In the genomic region with DNA sequence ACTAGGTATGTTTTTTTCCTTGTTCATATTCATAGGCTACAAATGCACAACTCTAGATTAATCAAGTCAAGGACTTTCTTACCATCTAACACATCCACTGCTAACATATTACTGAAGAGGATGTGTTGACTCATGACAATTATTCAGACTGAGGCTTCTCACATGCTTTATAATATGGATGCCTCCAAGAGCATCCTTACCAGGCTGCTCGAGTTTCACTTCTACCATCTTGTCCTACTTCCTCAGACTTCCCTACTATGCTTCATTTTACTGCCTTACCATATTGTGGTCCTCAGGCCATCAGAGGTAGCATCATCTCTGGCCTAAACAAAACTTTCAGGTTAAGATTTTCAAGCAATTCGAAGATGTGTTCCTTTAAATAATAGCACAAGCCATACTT, we compare ENCODE assay signal across 25 mouse cellular contexts.
DNase-seq lines count a peak whose midpoint lies in the region; ATAC-seq and TF ChIP-seq lines count a peak whose summit lies in the region.
"Had no signal": no experiment of that assay in that cellular context is flagged by ENCODE, and none has a peak within 500 bp of the region (broad histone marks: within the 10 kb centered on the region; RNA-seq: fewer than 3 reads in every experiment).

No protein-coding gene starts in this region.

- intact Hi-C loops in heart, adult 2 months (cut with DNase I), result no loop called here

- peaks cover 26% of the 10 kb centered on the region; the same call in 1 of the 2 replicates for H3K4me1 ChIP-seq in heart, embryonic 13.5 days
- peaks cover 2% of the 10 kb centered on the region for H3K4me1 ChIP-seq in heart, adult 2 months (ENCODE audit: control insufficient read depth, insufficient read depth, low read length)
- H3K4me1 ChIP-seq in lung, embryonic 16.5 days (replicated peaks; ENCODE audit: control insufficient read depth, insufficient read depth, low read length), result peaks cover 8% of the 10 kb centered on the region
- H3K4me1 ChIP-seq: embryonic facial prominence, embryonic 12.5 days; embryonic facial prominence, embryonic 15.5 days; heart, embryonic 15.5 days had no signal

- TF ChIP-seq CTCF in heart, adult 2 months (IDR thresholded peaks at IDR 0.05), result no peak

- no peak overlapping the region for H3K9ac ChIP-seq in heart, embryonic 13.5 days
- H3K9ac ChIP-seq in heart, adult 2 months (ENCODE audit: low read depth, low read length), result no peak overlapping the region
- H3K9ac ChIP-seq in lung, embryonic 16.5 days (ENCODE audit: low read length), result no peak overlapping the region
- H3K9ac ChIP-seq: embryonic facial prominence, embryonic 12.5 days; embryonic facial prominence, embryonic 15.5 days; forebrain, postnatal 0 days; heart, embryonic 15.5 days; hindbrain, embryonic 14.5 days had no signal

- no peaks in the 10 kb centered on the region for H3K79me2 ChIP-seq in heart, adult 2 months (replicated peaks; ENCODE audit: control insufficient read depth, insufficient read depth, low read length)

- H3K4me3 ChIP-seq in heart, embryonic 13.5 days, result no peak overlapping the region
- no peak overlapping the region for H3K4me3 ChIP-seq in heart, adult 2 months
- no peak overlapping the region for H3K4me3 ChIP-seq in lung, embryonic 16.5 days (ENCODE audit: low read length)
- H3K4me3 ChIP-seq: embryonic facial prominence, embryonic 12.5 days; embryonic facial prominence, embryonic 15.5 days; gastrocnemius, adult 2 months; heart, embryonic 15.5 days had no signal

- no peak for TF ChIP-seq EP300 in heart, adult 2 months (IDR thresholded peaks at IDR 0.05; ENCODE audit: insufficient read depth, low read depth, low read length)

- TF ChIP-seq POLR2A in heart, adult 2 months (IDR thresholded peaks at IDR 0.05; ENCODE audit: insufficient read depth, low read depth, low read length), result no peak

- no peaks in the 10 kb centered on the region for H3K36me3 ChIP-seq in heart, embryonic 13.5 days
- H3K36me3 ChIP-seq in heart, adult 2 months (ENCODE audit: control insufficient read depth, insufficient read depth, low read length), result no peaks in the 10 kb centered on the region
- no peaks in the 10 kb centered on the region for H3K36me3 ChIP-seq in lung, embryonic 16.5 days (ENCODE audit: control insufficient read depth, insufficient read depth, low read length)
- H3K36me3 ChIP-seq: embryonic facial prominence, embryonic 12.5 days; embryonic facial prominence, embryonic 15.5 days; heart, embryonic 15.5 days had no signal

- DNase-seq in heart, adult 2 months, result no peak
- DNase-seq in lung, adult 18-20 months, result no peak
- DNase-seq in thymus, postnatal 14 days, result no peak
- DNase-seq: adrenal gland, postnatal 10 days; adrenal gland, postnatal 36 days; cerebellum, adult 18-20 months; cerebellum, adult 9-10 months; cerebellum, postnatal 14 days; forebrain, postnatal 0 days; gastrocnemius, adult 2 months; gastrocnemius, postnatal 14 days; heart, postnatal 10 days; heart, postnatal 4 days had no signal

- no peaks in the 10 kb centered on the region for H3K27me3 ChIP-seq in heart, embryonic 13.5 days (replicated peaks)
- no peaks in the 10 kb centered on the region for H3K27me3 ChIP-seq in heart, adult 2 months (ENCODE audit: control insufficient read depth, insufficient read depth, low read length)
- H3K27me3 ChIP-seq in lung, embryonic 16.5 days (ENCODE audit: control insufficient read depth, insufficient read depth, low read depth, low read length), result no peaks in the 10 kb centered on the region
- H3K27me3 ChIP-seq: embryonic facial prominence, embryonic 12.5 days; embryonic facial prominence, embryonic 15.5 days; heart, embryonic 15.5 days had no signal

- H3K27ac ChIP-seq in heart, embryonic 13.5 days (replicated peaks), result peak overlapping the region; percentile 12; the same call in 1 of the 2 replicates
- no peak overlapping the region for H3K27ac ChIP-seq in heart, adult 2 months
- H3K27ac ChIP-seq in lung, embryonic 16.5 days (ENCODE audit: low read length), result peak overlapping the region; percentile 26
- H3K27ac ChIP-seq: embryonic facial prominence, embryonic 12.5 days; embryonic facial prominence, embryonic 15.5 days; gastrocnemius, adult 2 months; hindbrain, embryonic 14.5 days; hindbrain, postnatal 0 days had no signal

- no peak for ATAC-seq in heart, embryonic 13.5 days (ENCODE audit: extremely low read depth, insufficient number of reproducible peaks, low FRiP score, low TSS enrichment)
- ATAC-seq in lung, embryonic 16.5 days (ENCODE audit: low read depth), result no peak
- ATAC-seq in megakaryocyte, adult 5-6 weeks (ENCODE audit: poor library complexity, severe bottlenecking), result peak; percentile 69
- ATAC-seq: activated CD4-positive, CD25-positive, alpha-beta regulatory T cell, adult 4 months; forebrain, embryonic 14.5 days; forebrain, postnatal 0 days; hindbrain, postnatal 0 days; inflammation-experienced regulatory T-cells, adult 6 months had no signal

- no peak overlapping the region for H3K4me2 ChIP-seq in heart, embryonic 13.5 days
- no peak overlapping the region for H3K4me2 ChIP-seq in lung, embryonic 16.5 days (ENCODE audit: low read depth, low read length)
- H3K4me2 ChIP-seq: embryonic facial prominence, embryonic 12.5 days; embryonic facial prominence, embryonic 15.5 days; heart, embryonic 11.5 days; heart, embryonic 15.5 days; hindbrain, embryonic 14.5 days had no signal

- 72% methylated on average over 2 of the region's 2 CpGs for WGBS in heart, embryonic 13.5 days
- 81% methylated on average over 2 of the region's 2 CpGs for WGBS in heart, adult 2 months
- WGBS in lung, embryonic 16.5 days, result 83% methylated on average over 2 of the region's 2 CpGs

- no peaks in the 10 kb centered on the region for H3K9me3 ChIP-seq in heart, embryonic 13.5 days
- H3K9me3 ChIP-seq in lung, embryonic 16.5 days (ENCODE audit: control insufficient read depth, low read length), result no peaks in the 10 kb centered on the region
- H3K9me3 ChIP-seq: embryonic facial prominence, embryonic 12.5 days; embryonic facial prominence, embryonic 15.5 days; heart, embryonic 15.5 days had no signal
